Mouse (Mus musculus) splenic B cell, adult 2 months (primary cell): ENCODE results near the gene Rom1.

Experiments
- DNase-seq: peaks from one replicate; pipeline ENCODE4 v3.0.0-alpha.2; 2011; ENCODE audit warnings: low read depth, low spot score
- H3K27me3 ChIP-seq: 2 replicates; pipeline ENCODE4 v1.6.1; 2012; ENCODE audit warnings: mild to moderate bottlenecking, low read length, moderate library complexity, mixed read lengths; ENCODE audit not compliant: control insufficient read depth, poor library complexity, insufficient read depth, severe bottlenecking
- H3K36me3 ChIP-seq: 2 replicates; pipeline ENCODE4 v1.6.1; 2012; ENCODE audit warnings: mild to moderate bottlenecking, low read length, moderate library complexity, mixed read lengths; ENCODE audit not compliant: control insufficient read depth, poor library complexity, insufficient read depth, severe bottlenecking

Rom1 gene

DNA sequence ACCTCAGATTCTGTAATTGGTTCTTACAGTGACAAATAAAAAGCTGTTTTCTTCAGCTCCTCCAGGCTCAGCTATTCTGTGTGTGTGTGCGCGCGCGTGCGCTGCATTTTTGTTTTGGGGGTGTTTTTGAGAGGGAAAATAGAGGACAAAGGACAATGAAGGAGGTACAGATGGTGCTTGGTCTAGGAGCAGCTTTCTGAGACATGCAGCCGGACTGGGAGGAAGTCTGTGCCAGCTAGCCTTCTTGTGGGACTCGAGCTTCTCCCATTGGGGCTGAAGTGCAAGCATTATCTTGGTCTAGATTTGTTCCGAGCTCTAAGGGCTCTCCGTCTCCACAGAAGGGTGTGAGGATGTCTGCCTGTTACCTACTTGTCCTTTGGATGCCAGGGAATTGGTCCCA lies 23.1 kb upstream of the Rom1 start:
- Histone ChIP-seq H3K36me3 (peaks cover 25% of the 10 kb centered on the region), H3K27me3 (no peaks in the 10 kb centered on the region)
- DNase-seq, result no peak

DNA sequence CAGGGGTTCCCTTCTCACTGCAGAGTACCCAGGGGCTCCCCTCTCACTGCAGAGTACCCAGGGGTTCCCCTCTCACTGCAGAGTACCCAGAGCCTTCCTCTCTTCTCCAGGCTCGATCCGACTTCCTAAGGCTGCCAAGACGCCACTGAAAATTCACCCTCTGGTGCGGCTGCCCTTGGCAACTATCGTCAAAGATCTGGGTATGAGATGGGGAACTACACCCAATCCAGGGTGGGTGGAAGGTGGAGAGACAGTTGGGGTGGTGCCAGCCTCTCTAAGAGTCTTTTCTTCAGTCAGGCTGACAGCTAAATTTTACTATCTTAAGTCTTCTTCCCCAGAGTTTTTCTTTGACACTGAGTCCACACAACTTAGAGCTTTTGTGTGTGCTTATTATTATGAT lies 21.0 kb upstream of the Rom1 start:
- DNase-seq, result no peak
- Histone ChIP-seq H3K27me3 (no peaks in the 10 kb centered on the region), H3K36me3 (peaks cover 28% of the 10 kb centered on the region)

- Histone ChIP-seq H3K36me3 (peaks cover 32% of the 10 kb centered on the region), H3K27me3 (no peaks in the 10 kb centered on the region)
- no peak for DNase-seq
Measured at GRCm38 (mm10) chr19:8946929-8947328, 17.8 kb upstream of the Rom1 start.

DNA sequence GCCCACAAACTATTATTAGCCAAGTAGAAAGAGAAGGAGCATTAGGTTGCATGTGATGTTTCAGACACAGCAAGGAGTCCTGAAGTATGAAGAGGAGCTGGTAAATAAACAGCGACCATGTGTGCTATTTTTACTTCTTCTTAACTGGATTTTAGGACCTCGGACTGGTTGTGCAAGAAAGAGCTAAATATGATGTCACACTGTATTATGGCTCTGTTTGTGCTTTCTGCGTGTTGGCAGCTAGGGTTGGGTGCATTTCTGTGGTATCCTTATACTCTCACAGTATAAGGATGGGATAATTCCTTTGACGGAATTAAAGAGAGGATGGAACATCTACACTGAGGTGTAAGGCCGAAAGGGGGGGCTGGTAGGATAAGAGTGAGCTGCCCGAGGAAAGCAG lies 16.1 kb upstream of the Rom1 start:
- no peak for DNase-seq
- Histone ChIP-seq H3K36me3 (peaks cover 19% of the 10 kb centered on the region), H3K27me3 (no peaks in the 10 kb centered on the region)

- peak; percentile 48 for DNase-seq
- Histone ChIP-seq H3K36me3 (peaks cover 19% of the 10 kb centered on the region), H3K27me3 (no peaks in the 10 kb centered on the region)
Measured at GRCm38 (mm10) chr19:8944750-8945149, 15.6 kb upstream of the Rom1 start.

DNA sequence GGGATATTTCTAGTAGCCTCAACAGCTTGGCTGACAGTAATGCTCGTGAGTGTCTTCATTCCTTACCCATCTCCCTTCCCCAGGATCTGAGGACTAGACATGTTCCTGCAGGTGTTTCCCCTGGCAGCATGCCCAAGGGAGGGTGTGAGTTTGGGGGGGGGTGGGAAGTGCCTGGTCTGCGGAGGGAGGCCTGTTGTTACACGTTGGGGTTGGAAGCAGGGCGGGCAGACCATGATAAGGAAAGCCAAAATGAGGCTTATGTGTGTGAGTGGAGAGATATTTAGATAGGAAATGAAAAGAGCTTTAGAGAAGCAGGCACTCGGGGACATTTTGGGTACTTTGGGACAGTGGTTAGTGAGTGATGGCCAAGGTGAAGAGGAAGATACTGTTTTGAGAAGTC lies 14.9 kb upstream of the Rom1 start:
- Histone ChIP-seq H3K36me3 (peaks cover 19% of the 10 kb centered on the region), H3K27me3 (no peaks in the 10 kb centered on the region)
- DNase-seq, result no peak

- Histone ChIP-seq H3K27me3 (no peaks in the 10 kb centered on the region), H3K36me3 (peaks cover 18% of the 10 kb centered on the region)
- DNase-seq, result no peak
Measured at GRCm38 (mm10) chr19:8943047-8943446, 13.9 kb upstream of the Rom1 start.

- H3K27me3 ChIP-seq, result no peaks in the 10 kb centered on the region
- DNase-seq, result peak; percentile 68
- peaks cover 12% of the 10 kb centered on the region for H3K36me3 ChIP-seq
Measured at GRCm38 (mm10) chr19:8942276-8942964, 13.3 kb upstream of the Rom1 start.

DNA sequence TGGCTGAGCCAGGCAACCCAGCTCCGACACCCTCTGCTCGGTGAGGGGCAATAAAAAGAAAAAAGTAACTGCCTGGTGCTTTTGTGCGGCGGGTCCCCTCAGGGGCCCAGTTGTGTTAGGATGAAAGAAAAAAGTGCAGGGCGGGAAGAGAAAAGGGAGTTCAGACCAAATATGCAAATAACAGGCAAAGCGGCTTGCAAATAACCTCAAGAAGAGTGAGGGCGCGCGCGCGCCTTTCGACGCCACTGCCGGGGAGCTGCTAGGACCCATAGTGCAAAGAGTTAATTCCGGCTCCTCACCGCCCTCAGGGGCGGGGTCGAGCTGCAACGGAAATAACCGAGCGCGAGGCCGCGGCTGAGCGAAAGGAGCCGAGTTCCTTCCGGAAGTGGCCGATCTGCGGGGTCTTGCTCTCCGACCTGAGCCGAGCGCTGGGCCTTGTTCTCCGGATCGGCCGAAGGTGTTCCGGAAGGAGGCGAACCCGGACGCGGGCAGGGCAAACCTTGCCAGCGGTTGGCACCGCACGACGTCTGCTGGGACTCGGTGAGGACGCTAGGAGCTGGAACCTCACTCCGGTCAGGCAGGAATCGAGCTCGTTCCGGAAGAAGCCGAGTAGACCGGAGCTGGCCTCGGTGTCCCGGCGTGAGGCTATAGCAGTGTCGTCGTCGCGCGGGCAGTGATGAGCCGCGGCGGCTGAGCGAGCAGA lies 12.5 kb upstream of the Rom1 start, which contains the start of gene Mta2:
Mta2 (plus strand) TSS at position 361 of the 703 bp plus-strand sequence.
- DNase-seq, result peak; percentile 98
- Histone ChIP-seq H3K36me3 (peaks cover 9% of the 10 kb centered on the region), H3K27me3 (no peaks in the 10 kb centered on the region)

DNA sequence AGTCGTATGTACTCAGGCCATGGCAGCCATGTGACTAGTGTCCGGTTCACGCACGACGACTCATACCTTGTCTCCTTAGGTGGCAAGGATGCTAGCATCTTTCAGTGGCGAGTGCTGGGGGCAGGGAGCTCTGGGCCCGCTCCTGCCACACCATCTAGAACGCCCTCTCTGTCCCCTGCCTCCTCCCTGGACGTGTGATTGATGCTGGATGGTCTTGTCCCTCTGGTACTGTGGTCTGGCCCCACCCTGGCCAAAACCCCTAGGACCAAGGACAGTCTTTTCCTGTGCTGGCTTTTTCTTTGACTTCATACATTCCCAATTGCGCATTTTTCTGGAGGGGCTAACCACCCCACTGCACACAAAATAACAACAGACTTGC lies 12.0 kb upstream of the Rom1 start:
- Histone ChIP-seq H3K36me3 (peaks cover 9% of the 10 kb centered on the region), H3K27me3 (no peaks in the 10 kb centered on the region)
- DNase-seq, result no peak

DNA sequence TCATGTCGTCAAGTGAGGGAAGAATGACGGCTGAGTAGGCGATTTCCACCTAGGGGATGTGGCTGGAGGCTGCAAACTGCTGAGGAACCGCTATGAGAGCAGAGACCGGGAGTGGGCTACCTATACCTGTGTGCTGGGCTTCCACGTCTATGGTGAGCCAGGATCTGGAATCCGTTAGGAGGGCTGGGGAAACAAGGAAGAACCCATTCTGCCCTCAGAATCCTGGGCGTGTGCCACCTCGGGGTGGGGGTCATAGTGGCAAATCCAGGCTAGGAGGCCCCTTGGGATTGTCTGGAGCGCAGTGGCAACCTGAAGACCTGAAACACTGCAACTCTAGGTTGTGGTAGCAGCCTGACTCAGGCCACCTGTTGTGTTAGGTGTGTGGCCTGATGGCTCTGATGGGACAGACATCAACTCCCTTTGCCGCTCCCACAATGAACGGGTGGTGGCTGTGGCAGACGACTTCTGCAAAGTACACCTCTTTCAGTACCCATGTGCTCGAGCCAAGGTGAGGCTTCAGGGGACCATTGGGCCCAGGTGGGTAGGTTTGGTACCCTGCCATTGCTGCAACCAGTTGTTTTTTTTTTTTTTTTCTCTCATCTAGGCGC lies 11.5 kb upstream of the Rom1 start:
- DNase-seq, result no peak
- H3K27me3 ChIP-seq, result no peaks in the 10 kb centered on the region
- peaks cover 9% of the 10 kb centered on the region for H3K36me3 ChIP-seq

GRCm38 (mm10) chr19:8936736-8937135 lies 7.6 kb upstream of the Rom1 start:
- Histone ChIP-seq H3K36me3 (peaks cover 13% of the 10 kb centered on the region), H3K27me3 (no peaks in the 10 kb centered on the region)
- DNase-seq, result no peak

DNA sequence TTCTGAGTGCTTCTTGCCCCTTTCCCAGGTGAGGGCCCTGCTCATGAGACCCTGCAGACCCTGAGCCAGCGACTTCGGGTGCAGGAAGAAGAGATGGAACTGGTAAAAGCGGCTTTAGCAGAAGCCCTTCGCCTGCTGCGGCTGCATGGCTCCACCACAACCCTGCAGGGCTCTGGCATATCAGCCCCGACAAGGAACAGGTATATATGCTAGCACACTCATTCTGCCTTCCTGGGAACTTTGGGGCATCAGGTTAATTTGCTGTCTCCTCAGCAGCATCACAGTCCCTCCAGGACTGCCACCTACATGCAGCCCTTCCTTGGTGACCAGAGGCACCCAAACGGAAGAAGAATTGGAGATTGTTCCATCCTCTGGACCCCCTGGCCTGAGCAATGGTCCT lies 1.6 kb upstream of the Rom1 start:
- Histone ChIP-seq H3K36me3 (peaks cover 12% of the 10 kb centered on the region), H3K27me3 (no peaks in the 10 kb centered on the region)
- DNase-seq, result no peak

- DNase-seq, result no peak
- Histone ChIP-seq H3K36me3 (peaks cover 10% of the 10 kb centered on the region), H3K27me3 (no peaks in the 10 kb centered on the region)
Measured at GRCm38 (mm10) chr19:8930117-8930516, 961 bp upstream of the Rom1 start.

DNA sequence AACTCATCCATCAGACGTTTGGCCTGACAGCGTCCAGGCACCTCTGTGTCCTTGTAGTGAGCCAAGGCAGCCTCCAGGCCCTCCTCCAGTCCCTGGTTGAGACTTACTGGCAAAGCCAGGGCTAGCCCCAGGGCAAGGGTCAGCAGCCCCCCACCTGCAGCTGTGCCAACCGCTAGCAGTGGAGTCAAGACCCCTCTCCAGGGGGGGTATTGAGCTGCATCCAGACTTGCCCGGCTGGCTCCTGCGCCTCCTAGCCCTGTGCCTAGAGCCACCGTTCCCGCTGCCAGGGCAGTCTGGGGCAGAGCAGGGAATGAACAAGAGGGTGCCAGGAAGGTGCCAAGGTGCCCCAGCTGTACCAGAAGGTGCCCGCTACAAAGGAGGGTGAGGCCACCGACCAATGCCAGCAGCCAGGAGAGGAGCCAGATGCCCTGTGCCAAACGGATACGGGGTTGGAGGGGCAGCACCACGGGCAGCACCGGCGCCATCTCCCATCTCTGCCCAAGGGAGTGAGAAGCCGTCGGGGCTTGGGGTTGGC lies 400 bp downstream of the Rom1 start:
- peaks cover 3% of the 10 kb centered on the region for H3K36me3 ChIP-seq
- no peaks in the 10 kb centered on the region for H3K27me3 ChIP-seq
- DNase-seq, result no peak
